Mouse (Mus musculus) midbrain, embryonic 11.5 days (tissue): ENCODE data around the gene Krtap13-1. TPM values are rescaled to one million over a fixed set of nuclear protein-coding genes. Genes with fewer than 3 reads are reported as not detected.
"Not testable (repeated sequence)": the region's sequence is repeated elsewhere in the genome, so short reads cannot be mapped to it uniquely, and the experiment has no call there.

ENCODE experiments used
- ATAC-seq: fragments of 200-750 bp; cut with Nextera tagmentation; 2 replicates; pipeline ENCODE4 v1.8.0; 2017; ENCODE audit warnings: moderate TSS enrichment, moderate library complexity; ENCODE audit not compliant: low FRiP score
- DNase-seq: peaks from one replicate; pipeline ENCODE4 v3.0.0; 2015; ENCODE audit warnings: low spot score; ENCODE audit errors: missing footprints
- H3K27ac ChIP-seq: fragments of 300-500 bp; sonication (generic); 2 replicates; pipeline ENCODE4 v1.5.1; 2014; ENCODE audit warnings: low read depth, low read length
- H3K27me3 ChIP-seq: fragments of 300-500 bp; sonication (generic); 2 replicates; pipeline ENCODE4 v1.6.1; 2014; ENCODE audit warnings: mild to moderate bottlenecking, low read length, moderate library complexity, mixed read lengths; ENCODE audit not compliant: control insufficient read depth, insufficient read depth
- H3K36me3 ChIP-seq: fragments of 300-500 bp; sonication (generic); 2 replicates; pipeline ENCODE4 v1.6.1; 2014; ENCODE audit warnings: mild to moderate bottlenecking, low read length, moderate library complexity, mixed read lengths; ENCODE audit not compliant: control insufficient read depth, insufficient read depth
- H3K4me1 ChIP-seq: fragments of 300-500 bp; sonication (generic); 2 replicates; pipeline ENCODE4 v1.6.1; 2014; ENCODE audit warnings: low read length; ENCODE audit not compliant: control insufficient read depth, insufficient read depth
- H3K4me2 ChIP-seq: fragments of 300-500 bp; sonication (generic); 2 replicates; pipeline ENCODE4 v1.6.1; 2014; ENCODE audit warnings: mild to moderate bottlenecking, moderate library complexity
- H3K4me3 ChIP-seq: fragments of 300-500 bp; sonication (generic); 2 replicates; pipeline ENCODE4 v1.5.1; 2014; ENCODE audit warnings: low read depth, low read length
- H3K9ac ChIP-seq: fragments of 300-500 bp; sonication (generic); 2 replicates; pipeline ENCODE4 v1.6.1; 2014; ENCODE audit warnings: low read length
- H3K9me3 ChIP-seq: fragments of 300-500 bp; sonication (generic); 2 replicates; pipeline ENCODE4 v1.6.1; 2016; ENCODE audit warnings: low read length; ENCODE audit not compliant: control insufficient read depth
- WGBS: fragments of 180-500 bp; shearing (Covaris S2); extraction: QIAGEN DNeasy Blood & Tissue Kit; methylation state at CpG from one replicate; pipeline ENCODE4 v1.1.7; 2014; 5-methylcytosine and 5-hydroxymethylcytosine counted together
- polyA plus RNA-seq: library from polyadenylated mRNA; unstranded; fragments of >200 nt; fragmentation: Nextera tagmentation; extraction: Ambion mirVana; gene quantifications from 2 replicates; pipeline ENCODE4 v1.2.1, GENCODE M21; 2014

The Krtap13-1 gene
- polyA plus RNA-seq, 1 experiment from 2014 or later, result not detected

- Histone ChIP-seq H3K36me3 (no peaks in the 10 kb centered on the region), H3K9me3 (no peaks in the 10 kb centered on the region), H3K4me3 (no peak overlapping the region), H3K4me2 (no peak overlapping the region), H3K27ac (no peak overlapping the region), H3K9ac (no peak overlapping the region), H3K27me3 (no peaks in the 10 kb centered on the region), H3K4me1 (no peaks in the 10 kb centered on the region)
- ATAC-seq (no peak), DNase-seq (no peak)
- 23% methylated on average over 1 of the region's 1 CpGs for WGBS
Observed at GRCm38 (mm10) chr16:88720031-88720430, 8.6 kb upstream of the Krtap13-1 start.

DNA sequence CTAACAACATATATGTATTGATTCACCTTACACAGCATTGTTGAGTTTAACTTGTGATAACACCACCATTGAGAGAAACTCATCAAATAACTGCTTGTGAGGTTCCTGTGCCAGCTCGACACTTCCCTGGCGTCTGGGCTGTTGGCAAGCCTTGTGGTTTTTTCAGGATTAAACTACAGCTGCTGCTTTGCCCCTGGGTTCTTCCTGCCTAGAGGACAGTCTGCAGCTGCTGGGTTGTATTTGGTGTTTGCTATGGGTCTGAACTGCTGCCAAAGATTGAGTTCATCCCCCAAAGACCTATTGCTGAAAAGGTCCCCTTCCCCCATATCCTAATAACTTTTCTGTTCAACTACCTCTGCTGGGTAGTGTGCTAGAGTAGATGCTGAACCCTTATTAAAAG lies 6.7 kb downstream of the Krtap13-1 start:
- 59% methylated on average over 2 of the region's 2 CpGs for WGBS
- no peak for DNase-seq
- no peak overlapping the region for H3K9ac ChIP-seq
- H3K27me3 ChIP-seq, result no peaks in the 10 kb centered on the region
- no peak overlapping the region for H3K27ac ChIP-seq
- no peaks in the 10 kb centered on the region for H3K4me1 ChIP-seq
- H3K4me2 ChIP-seq, result no peak overlapping the region
- H3K9me3 ChIP-seq, result no peaks in the 10 kb centered on the region
- ATAC-seq, result no peak
- H3K4me3 ChIP-seq, result no peak overlapping the region
- H3K36me3 ChIP-seq, result no peaks in the 10 kb centered on the region

DNA sequence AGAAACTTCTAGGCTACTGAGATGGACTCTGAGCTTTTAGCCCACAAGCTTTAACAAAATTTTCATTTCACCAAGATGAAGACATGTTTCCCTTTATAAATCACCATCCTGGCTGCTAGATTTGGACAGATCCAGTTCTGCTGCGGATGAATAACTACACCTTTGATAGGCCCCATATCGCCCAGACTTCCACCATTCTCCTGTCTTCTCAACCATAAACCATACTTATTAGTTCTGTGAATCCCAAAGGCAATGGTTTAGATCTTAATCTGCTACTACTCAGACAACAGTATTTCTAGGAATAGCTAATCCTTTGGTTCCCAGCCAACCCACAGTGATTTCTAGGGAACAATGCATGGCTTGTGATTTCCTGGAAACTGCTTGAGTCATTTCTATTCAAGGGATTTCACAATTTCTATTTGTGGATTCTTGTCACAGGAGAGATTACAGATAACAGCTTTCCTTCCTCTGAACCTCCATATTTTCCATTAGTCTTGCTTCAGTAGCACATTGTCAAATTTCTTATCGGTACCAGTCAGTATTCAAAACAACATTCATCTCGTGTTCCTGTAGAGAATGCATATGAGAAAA lies 16.2 kb downstream of the Krtap13-1 start:
- no peak for DNase-seq

DNA sequence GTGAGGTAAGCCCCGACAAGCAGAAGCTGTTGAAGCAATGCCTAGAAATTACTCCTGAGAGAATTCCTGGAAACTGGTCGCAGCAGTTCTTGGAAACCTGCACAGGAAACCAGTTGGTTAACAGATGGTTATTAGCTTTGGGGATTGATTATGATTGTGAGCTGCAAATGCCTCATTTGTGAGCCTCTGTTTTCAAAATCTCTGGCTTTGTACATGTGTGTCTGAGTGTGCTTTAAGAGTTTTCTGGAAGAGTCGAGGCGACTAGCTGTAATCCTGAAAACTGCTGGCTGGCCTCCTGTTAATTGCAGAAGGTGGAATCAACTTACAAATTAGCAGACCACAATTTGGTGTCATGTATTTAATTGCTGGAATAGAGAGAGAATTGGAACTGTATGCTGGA lies 19.3 kb downstream of the Krtap13-1 start:
- Histone ChIP-seq H3K4me1 (no peaks in the 10 kb centered on the region), H3K4me2 (no peak overlapping the region), H3K27ac (no peak overlapping the region), H3K36me3 (no peaks in the 10 kb centered on the region), H3K27me3 (no peaks in the 10 kb centered on the region), H3K4me3 (no peak overlapping the region), H3K9ac (no peak overlapping the region), H3K9me3 (no peaks in the 10 kb centered on the region)
- 83% methylated on average over 4 of the region's 4 CpGs for WGBS
- no peak for DNase-seq
- no peak for ATAC-seq

More for the DNA sequence above, 16.2 kb downstream of the Krtap13-1 start:
- no peak overlapping the region for H3K9ac ChIP-seq
- WGBS, result 82% methylated on average over 4 of the region's 4 CpGs
- no peaks in the 10 kb centered on the region for H3K9me3 ChIP-seq
- no peaks in the 10 kb centered on the region for H3K4me1 ChIP-seq
- H3K36me3 ChIP-seq, result no peaks in the 10 kb centered on the region
- no peak overlapping the region for H3K4me3 ChIP-seq
- ATAC-seq, result 0 out of 2 replicates have a peak, but pooled peaks have one; percentile 35
- H3K4me2 ChIP-seq, result no peak overlapping the region
- H3K27me3 ChIP-seq, result no peaks in the 10 kb centered on the region
- H3K27ac ChIP-seq, result no peak overlapping the region

- H3K27ac ChIP-seq, result not testable (repeated sequence)
Observed at GRCm38 (mm10) chr16:88751535-88751934, 22.9 kb downstream of the Krtap13-1 start, which contains the start of gene Krtap13. Gene Krtap13 (minus strand): TSS chr16:88751635.

DNA sequence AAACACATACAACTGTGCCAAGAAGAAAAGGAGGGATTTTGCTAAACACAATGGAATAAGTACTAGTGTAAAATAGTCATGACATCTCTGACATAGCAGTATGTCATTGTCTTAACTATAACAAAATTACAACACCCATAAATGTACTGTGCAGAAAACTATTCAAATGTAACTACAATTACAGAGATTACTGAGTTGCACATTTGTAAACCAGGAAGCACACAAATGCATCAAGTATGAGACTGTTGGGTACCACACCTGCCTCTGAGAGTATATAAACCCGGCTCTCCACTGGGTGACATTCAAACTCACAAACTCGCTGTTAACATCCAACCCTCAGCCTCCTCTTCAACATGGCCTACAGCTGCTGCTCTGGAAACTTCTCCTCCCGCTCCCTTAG lies 29.9 kb downstream of the Krtap13-1 start, which contains the start of gene 2310034C09Rik:
Gene 2310034C09Rik, plus strand, starts transcription at position 301 of the 400 bp plus-strand sequence.
- not testable (repeated sequence) for H3K27ac ChIP-seq, H3K4me1 ChIP-seq, DNase-seq, H3K36me3 ChIP-seq, H3K4me2 ChIP-seq, H3K9ac ChIP-seq, H3K27me3 ChIP-seq, ATAC-seq, H3K9me3 ChIP-seq, H3K4me3 ChIP-seq
- 98% methylated on average over 3 of the region's 3 CpGs for WGBS

More at GRCm38 (mm10) chr16:88751535-88751934, 22.9 kb downstream of the Krtap13-1 start, which contains the start of gene Krtap13:
- H3K9ac ChIP-seq, H3K27me3 ChIP-seq, H3K36me3 ChIP-seq, H3K4me2 ChIP-seq, H3K4me1 ChIP-seq, H3K4me3 ChIP-seq, ATAC-seq, H3K9me3 ChIP-seq, DNase-seq: not testable (repeated sequence)
- WGBS, result 88% methylated on average over 3 of the region's 3 CpGs

DNA sequence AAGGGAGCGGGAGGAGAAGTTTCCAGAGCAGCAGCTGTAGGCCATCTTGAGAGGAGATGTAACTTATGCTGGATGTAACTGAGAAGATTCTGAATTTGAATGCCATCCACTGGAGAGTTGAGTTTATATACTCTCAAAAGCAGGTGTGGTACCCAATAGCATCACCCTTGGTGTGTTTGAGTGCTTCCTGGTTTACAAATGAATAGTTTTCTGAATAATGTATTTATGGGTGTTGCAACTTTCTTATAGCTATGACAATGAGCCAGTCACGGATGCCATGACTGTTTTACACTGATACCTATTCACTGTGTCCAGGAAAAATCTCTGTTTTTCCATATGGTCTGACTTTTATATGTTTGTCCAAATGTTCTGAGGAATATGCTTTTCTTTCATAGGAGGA lies 45.4 kb downstream of the Krtap13-1 start, which contains the start of gene 2310057N15Rik:
Gene 2310057N15Rik, minus strand, starts transcription at position 101 of the 400 bp plus-strand sequence.
- H3K4me1 ChIP-seq, result no peaks in the 10 kb centered on the region
- no peak for ATAC-seq
- H3K9me3 ChIP-seq, result no peaks in the 10 kb centered on the region
- DNase-seq, result no peak
- H3K9ac ChIP-seq, result no peak within 1 kb of the TSS
- H3K4me3 ChIP-seq, result no peak within 1 kb of the TSS
- H3K27ac ChIP-seq, result no peak within 1 kb of the TSS
- H3K27me3 ChIP-seq, result no peaks in the 10 kb centered on the region
- no peaks in the 10 kb centered on the region for H3K36me3 ChIP-seq
- H3K4me2 ChIP-seq, result no peak within 1 kb of the TSS
- 74% methylated on average over 2 of the region's 2 CpGs for WGBS

GRCm38 (mm10) chr16:88777596-88777995 lies 48.9 kb downstream of the Krtap13-1 start, which contains the start of gene Gm5965:
Gene Gm5965 (plus strand): TSS chr16:88777896.
- H3K4me3 ChIP-seq, result no peak within 1 kb of the TSS
- ATAC-seq (no peak), DNase-seq (no peak)
- no peak within 1 kb of the TSS for H3K4me2 ChIP-seq
- no peak within 1 kb of the TSS for H3K27ac ChIP-seq
- no peaks in the 10 kb centered on the region for H3K27me3 ChIP-seq
- 89% methylated on average over 5 of the region's 6 CpGs for WGBS
- H3K36me3 ChIP-seq, result no peaks in the 10 kb centered on the region
- H3K9me3 ChIP-seq, result no peaks in the 10 kb centered on the region
- H3K4me1 ChIP-seq, result no peaks in the 10 kb centered on the region
- no peak within 1 kb of the TSS for H3K9ac ChIP-seq
